Mouse (Mus musculus) kidney, embryonic 14.5 days (tissue): ENCODE data around the gene Slc1a7. TPM values are rescaled to one million over a fixed set of nuclear protein-coding genes. Genes with fewer than 3 reads are reported as not detected.

Experiments
- ATAC-seq: fragments of 200-750 bp; cut with Nextera tagmentation; 2 replicates; pipeline ENCODE4 v1.8.0; 2017; ENCODE audit warnings: moderate number of reproducible peaks, mild to moderate bottlenecking, moderate TSS enrichment, moderate library complexity; ENCODE audit not compliant: low FRiP score, low TSS enrichment
- H3K27ac ChIP-seq: fragments of 300-500 bp; sonication (generic); 2 replicates; pipeline ENCODE4 v1.5.1; 2014; ENCODE audit warnings: low read depth, mild to moderate bottlenecking, low read length, moderate library complexity, mixed read lengths
- H3K27me3 ChIP-seq: fragments of 300-500 bp; sonication (generic); 2 replicates; pipeline ENCODE4 v1.6.1; 2014; ENCODE audit warnings: mild to moderate bottlenecking, low read length; ENCODE audit not compliant: control insufficient read depth, insufficient read depth
- H3K36me3 ChIP-seq: fragments of 300-500 bp; sonication (generic); 2 replicates; pipeline ENCODE4 v1.6.1; 2014; ENCODE audit warnings: low read length, mixed read lengths; ENCODE audit not compliant: control insufficient read depth, insufficient read depth
- H3K4me1 ChIP-seq: fragments of 300-500 bp; sonication (generic); 2 replicates; pipeline ENCODE4 v1.6.1; 2014; ENCODE audit warnings: low read length, mixed read lengths; ENCODE audit not compliant: control insufficient read depth, insufficient read depth
- H3K4me2 ChIP-seq: fragments of 300-500 bp; sonication (generic); replicated peaks from 2 replicates; pipeline ENCODE4 v1.6.1; 2014; ENCODE audit warnings: low read depth, mild to moderate bottlenecking, low read length
- H3K4me3 ChIP-seq: fragments of 300-500 bp; sonication (generic); 2 replicates; pipeline ENCODE4 v1.5.1; 2014; ENCODE audit warnings: mild to moderate bottlenecking, low read length
- H3K9ac ChIP-seq: fragments of 300-500 bp; sonication (generic); 2 replicates; pipeline ENCODE4 v1.6.1; 2014; ENCODE audit warnings: low read depth, mild to moderate bottlenecking, low read length, moderate library complexity
- H3K9me3 ChIP-seq: fragments of 300-500 bp; sonication (generic); 2 replicates; pipeline ENCODE4 v1.6.1; 2016; ENCODE audit warnings: low read length; ENCODE audit not compliant: control insufficient read depth
- WGBS: fragments of 180-500 bp; shearing (Covaris S2); extraction: QIAGEN DNeasy Blood & Tissue Kit; methylation state at CpG from one replicate; pipeline ENCODE4 v1.1.7; 2014; 5-methylcytosine and 5-hydroxymethylcytosine counted together
- polyA plus RNA-seq: library from polyadenylated mRNA; unstranded; fragments of >200 nt; fragmentation: Nextera tagmentation; extraction: Ambion mirVana; gene quantifications from 2 replicates; pipeline ENCODE4 v1.2.1, GENCODE M21; 2014

The Slc1a7 gene
- polyA plus RNA-seq, 1 experiment from 2014 or later, result not detected

GRCm38 (mm10) chr4:107995727-107996126 lies 27.6 kb downstream of the Slc1a7 start:
- no peaks in the 10 kb centered on the region; the same call in 1 of the 2 replicates for H3K27me3 ChIP-seq
- no peaks in the 10 kb centered on the region for H3K9me3 ChIP-seq
- H3K36me3 ChIP-seq, result no peaks in the 10 kb centered on the region
- H3K9ac ChIP-seq, result no peak overlapping the region
- no peak overlapping the region for H3K4me3 ChIP-seq
- H3K27ac ChIP-seq, result no peak overlapping the region
- H3K4me1 ChIP-seq, result peaks cover 7% of the 10 kb centered on the region; the same call in 1 of the 2 replicates
- ATAC-seq, result no peak
- no peak overlapping the region for H3K4me2 ChIP-seq
- 78% methylated on average over 6 of the region's 6 CpGs for WGBS

GRCm38 (mm10) chr4:107996418-107996986 lies 28.4 kb downstream of the Slc1a7 start:
- Histone ChIP-seq H3K4me2 (no peak overlapping the region), H3K9me3 (no peaks in the 10 kb centered on the region), H3K4me3 (no peak overlapping the region), H3K9ac (no peak overlapping the region), H3K27ac (no peak overlapping the region), H3K36me3 (no peaks in the 10 kb centered on the region), H3K27me3 (no peaks in the 10 kb centered on the region; the same call in 1 of the 2 replicates), H3K4me1 (peaks cover 7% of the 10 kb centered on the region; the same call in 1 of the 2 replicates)
- WGBS, result 93% methylated on average over 9 of the region's 9 CpGs
- no peak for ATAC-seq

GRCm38 (mm10) chr4:107998641-107999332 lies 30.7 kb downstream of the Slc1a7 start:
- 13% methylated on average over 11 of the region's 11 CpGs for WGBS
- H3K4me2 ChIP-seq, result no peak overlapping the region
- ATAC-seq, result no peak

GRCm38 (mm10) chr4:107999380-107999779 lies 31.2 kb downstream of the Slc1a7 start:
- H3K9ac ChIP-seq, result no peak overlapping the region
- H3K27me3 ChIP-seq, result no peaks in the 10 kb centered on the region; the same call in 1 of the 2 replicates
- no peak overlapping the region for H3K4me2 ChIP-seq
- H3K4me3 ChIP-seq, result no peak overlapping the region
- ATAC-seq, result no peak
- H3K27ac ChIP-seq, result no peak overlapping the region
- WGBS, result 82% methylated on average over 1 of the region's 1 CpGs
- H3K36me3 ChIP-seq, result no peaks in the 10 kb centered on the region
- peaks cover 7% of the 10 kb centered on the region; the same call in 1 of the 2 replicates for H3K4me1 ChIP-seq
- no peaks in the 10 kb centered on the region for H3K9me3 ChIP-seq

More at GRCm38 (mm10) chr4:107998641-107999332, 30.7 kb downstream of the Slc1a7 start:
- Histone ChIP-seq H3K9me3 (no peaks in the 10 kb centered on the region), H3K4me1 (peaks cover 7% of the 10 kb centered on the region; the same call in 1 of the 2 replicates), H3K9ac (no peak overlapping the region), H3K4me3 (no peak overlapping the region), H3K36me3 (no peaks in the 10 kb centered on the region), H3K27ac (no peak overlapping the region), H3K27me3 (no peaks in the 10 kb centered on the region; the same call in 1 of the 2 replicates)

GRCm38 (mm10) chr4:108005328-108005727 lies 37.2 kb downstream of the Slc1a7 start:
- H3K9ac ChIP-seq, result no peak overlapping the region
- no peak for ATAC-seq
- no peaks in the 10 kb centered on the region for H3K4me1 ChIP-seq
- H3K9me3 ChIP-seq, result no peaks in the 10 kb centered on the region
- no peak overlapping the region for H3K27ac ChIP-seq
- no peaks in the 10 kb centered on the region for H3K36me3 ChIP-seq
- no peaks in the 10 kb centered on the region for H3K27me3 ChIP-seq
- H3K4me3 ChIP-seq, result no peak overlapping the region
- H3K4me2 ChIP-seq, result no peak overlapping the region
- WGBS, result 67% methylated on average over 7 of the region's 7 CpGs

- 83% methylated on average over 7 of the region's 7 CpGs for WGBS
- H3K36me3 ChIP-seq, result no peaks in the 10 kb centered on the region
- H3K4me1 ChIP-seq, result no peaks in the 10 kb centered on the region
- no peak overlapping the region for H3K4me3 ChIP-seq
- H3K27ac ChIP-seq, result no peak overlapping the region
- no peaks in the 10 kb centered on the region for H3K27me3 ChIP-seq
- no peak overlapping the region for H3K4me2 ChIP-seq
- H3K9me3 ChIP-seq, result no peaks in the 10 kb centered on the region
- no peak overlapping the region for H3K9ac ChIP-seq
- no peak for ATAC-seq
These were observed 39.5 kb downstream of the Slc1a7 start for GRCm38 (mm10) chr4:108007532-108008103.

- no peak overlapping the region for H3K4me2 ChIP-seq
- no peak overlapping the region for H3K27ac ChIP-seq
- H3K27me3 ChIP-seq, result no peaks in the 10 kb centered on the region
- H3K4me3 ChIP-seq, result no peak overlapping the region
- H3K9ac ChIP-seq, result no peak overlapping the region
- WGBS, result 63% methylated on average over 8 of the region's 8 CpGs
- H3K36me3 ChIP-seq, result no peaks in the 10 kb centered on the region
- no peaks in the 10 kb centered on the region for H3K9me3 ChIP-seq
- ATAC-seq, result no peak
- no peaks in the 10 kb centered on the region for H3K4me1 ChIP-seq
These were observed 40.4 kb downstream of the Slc1a7 start for GRCm38 (mm10) chr4:108008541-108008940.

- H3K4me2 ChIP-seq, result no peak overlapping the region
These were observed 46.3 kb downstream of the Slc1a7 start for GRCm38 (mm10) chr4:108014466-108014865.

More at GRCm38 (mm10) chr4:108014466-108014865, 46.3 kb downstream of the Slc1a7 start:
- Histone ChIP-seq H3K9me3 (no peaks in the 10 kb centered on the region), H3K9ac (no peak overlapping the region), H3K27ac (no peak overlapping the region), H3K4me3 (no peak overlapping the region), H3K27me3 (no peaks in the 10 kb centered on the region), H3K4me1 (no peaks in the 10 kb centered on the region), H3K36me3 (no peaks in the 10 kb centered on the region)
- WGBS, result 67% methylated on average over 2 of the region's 2 CpGs
- no peak for ATAC-seq
